Mouse (Mus musculus) CD8-positive naive resting alpha-beta T cell, adult 2 months (primary cell): ENCODE results near the gene Jam3.

ENCODE experiments used
- DNase-seq, 2 experiments: peaks; one replicate each; pipeline ENCODE4 v3.0.0; 2022; ENCODE audit warnings: low read depth in 2 of 2, low spot score in 2 of 2

Jam3 gene

DNA sequence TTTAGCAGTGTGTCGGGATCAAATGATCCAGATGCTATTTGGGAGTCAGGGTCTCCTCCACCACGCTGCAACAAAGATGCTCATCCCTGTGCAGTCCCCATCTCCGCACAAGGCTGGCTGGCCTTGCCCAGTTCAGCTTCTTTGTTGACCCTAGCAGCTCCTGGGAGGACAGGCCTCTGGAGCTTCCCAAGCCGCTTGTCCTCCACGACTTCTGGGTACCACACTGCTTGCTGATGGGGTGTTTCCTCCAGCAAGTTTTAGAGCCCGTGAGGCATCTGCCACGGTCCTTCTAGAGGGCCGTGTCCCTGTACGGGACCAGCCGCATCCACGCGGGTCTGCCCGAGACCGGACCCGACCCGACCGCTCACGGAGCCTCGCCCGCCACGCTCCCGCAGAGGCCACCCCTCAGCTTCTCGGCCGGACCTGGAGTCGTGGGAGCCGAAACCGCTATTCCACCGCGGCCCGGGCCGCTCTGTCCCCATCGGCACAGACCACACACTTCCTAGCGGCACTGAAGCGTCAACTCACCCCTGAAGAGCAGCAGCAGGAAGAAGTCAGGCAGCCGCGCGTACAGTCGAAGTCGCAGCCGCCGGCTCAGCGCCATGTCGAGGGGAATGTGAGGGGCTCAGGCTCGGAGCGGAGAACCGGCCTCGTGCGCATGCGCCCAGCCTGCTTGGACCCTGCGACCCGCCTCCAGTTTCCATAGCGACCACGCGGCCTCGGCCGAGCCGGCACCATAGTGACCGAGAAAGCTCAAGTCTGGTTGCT lies at the start of gene Jam3:
Gene Jam3, minus strand, starts transcription at position 659 of the 768 bp plus-strand sequence.
- DNase-seq: no peak

DNA sequence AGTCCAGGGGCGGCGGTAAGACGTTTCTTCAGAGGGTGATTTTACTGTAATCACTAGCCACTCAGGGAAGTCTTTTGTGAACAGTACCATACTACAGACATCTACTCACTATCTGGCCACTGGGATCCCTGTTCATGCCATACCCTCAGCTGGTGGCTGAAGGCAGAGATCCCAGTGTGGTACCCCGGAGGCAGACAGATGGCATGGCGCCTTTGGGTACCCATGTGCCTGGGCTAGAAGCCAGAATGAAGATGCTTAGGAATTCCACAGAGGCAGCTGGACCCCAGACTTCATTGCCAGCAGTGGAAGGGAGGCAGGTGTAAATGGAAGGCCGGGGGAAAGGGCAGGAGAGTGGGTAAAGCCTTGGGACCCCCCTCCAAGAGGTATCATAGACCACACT lies 49.0 kb upstream of the Jam3 start:
- no peak for DNase-seq

DNA sequence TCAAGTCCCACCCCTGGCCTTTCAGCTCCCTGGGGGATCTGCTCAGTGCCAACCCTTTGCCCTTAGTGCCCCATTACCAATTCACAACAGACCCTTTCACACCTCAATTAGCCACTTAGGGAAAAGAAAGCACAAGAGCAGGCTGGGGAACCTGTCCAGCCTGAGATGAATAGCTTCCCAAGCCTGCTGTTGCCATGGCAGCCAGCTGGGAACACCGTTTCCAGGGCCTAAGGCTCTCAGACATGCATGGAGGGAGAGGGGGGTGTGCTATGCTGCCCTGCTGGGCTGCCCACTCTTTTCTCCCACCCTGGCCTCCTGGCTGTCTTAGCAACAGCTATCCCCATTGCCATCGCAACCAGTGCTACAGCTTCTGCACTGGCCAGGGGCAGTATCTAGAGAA lies 47.9 kb upstream of the Jam3 start:
- DNase-seq: no peak

DNA sequence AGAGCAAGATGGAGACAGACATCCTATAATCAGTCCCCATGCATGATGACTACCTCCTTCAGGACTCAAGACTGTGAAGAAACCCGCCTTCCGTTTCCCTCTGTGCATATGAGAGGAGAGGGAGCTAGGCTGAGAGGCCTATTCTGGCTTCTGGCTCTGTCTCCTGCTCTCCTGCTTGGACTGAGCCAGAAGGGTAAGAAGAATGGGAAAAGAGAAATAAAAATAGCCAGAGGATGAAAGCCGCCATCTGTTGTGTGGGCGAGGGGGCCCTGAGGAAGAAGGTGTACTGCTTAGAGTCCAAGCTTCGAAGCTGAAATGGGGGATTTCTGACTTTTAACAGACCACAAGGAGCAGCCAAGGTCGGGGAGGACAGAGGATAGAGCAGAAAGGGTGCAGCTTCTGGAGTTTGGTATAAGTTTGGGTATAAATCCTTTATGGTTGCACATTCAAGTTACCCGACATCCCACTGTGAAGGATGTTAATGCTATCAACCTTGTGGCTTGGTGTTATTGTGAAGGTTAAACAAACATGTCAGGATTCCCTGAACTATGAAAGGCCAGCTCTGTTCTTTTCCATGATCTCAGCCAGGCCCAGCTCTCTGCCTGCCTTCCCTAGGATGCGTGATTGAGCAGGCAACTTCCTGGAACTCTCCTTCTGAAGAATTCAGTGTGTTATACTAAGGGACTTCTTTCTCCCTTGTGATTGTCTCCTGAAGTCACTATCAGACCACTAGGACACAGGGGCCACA lies 46.4 kb upstream of the Jam3 start:
- DNase-seq: no peak

DNA sequence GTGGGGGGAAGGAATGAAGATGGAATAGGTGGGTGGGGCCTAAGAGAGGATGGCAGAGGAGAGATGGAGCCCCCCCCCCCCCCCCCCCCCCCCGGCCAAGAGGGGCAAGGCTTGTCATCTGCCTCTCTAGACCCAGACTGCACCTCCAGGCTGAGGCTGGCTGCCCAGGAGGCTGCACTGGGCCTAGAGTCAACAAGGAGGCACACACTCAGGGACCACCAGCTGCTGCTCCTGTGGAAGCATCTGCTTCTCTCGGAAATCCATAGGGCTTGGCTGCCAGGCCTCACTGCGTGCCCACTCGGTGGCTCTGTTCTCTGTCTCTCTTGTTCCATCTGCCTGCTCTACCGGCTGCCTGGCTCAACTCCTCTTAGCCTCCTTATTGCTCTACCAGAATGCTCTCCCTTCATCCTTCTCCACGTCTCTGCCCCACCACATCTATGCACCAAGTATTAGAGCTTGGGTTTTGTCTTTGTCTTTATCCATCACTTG lies 38.4 kb upstream of the Jam3 start:
- no peak for DNase-seq

- no peak for DNase-seq
Measured at GRCm38 (mm10) chr9:27192761-27193591, 37.8 kb upstream of the Jam3 start.

DNA sequence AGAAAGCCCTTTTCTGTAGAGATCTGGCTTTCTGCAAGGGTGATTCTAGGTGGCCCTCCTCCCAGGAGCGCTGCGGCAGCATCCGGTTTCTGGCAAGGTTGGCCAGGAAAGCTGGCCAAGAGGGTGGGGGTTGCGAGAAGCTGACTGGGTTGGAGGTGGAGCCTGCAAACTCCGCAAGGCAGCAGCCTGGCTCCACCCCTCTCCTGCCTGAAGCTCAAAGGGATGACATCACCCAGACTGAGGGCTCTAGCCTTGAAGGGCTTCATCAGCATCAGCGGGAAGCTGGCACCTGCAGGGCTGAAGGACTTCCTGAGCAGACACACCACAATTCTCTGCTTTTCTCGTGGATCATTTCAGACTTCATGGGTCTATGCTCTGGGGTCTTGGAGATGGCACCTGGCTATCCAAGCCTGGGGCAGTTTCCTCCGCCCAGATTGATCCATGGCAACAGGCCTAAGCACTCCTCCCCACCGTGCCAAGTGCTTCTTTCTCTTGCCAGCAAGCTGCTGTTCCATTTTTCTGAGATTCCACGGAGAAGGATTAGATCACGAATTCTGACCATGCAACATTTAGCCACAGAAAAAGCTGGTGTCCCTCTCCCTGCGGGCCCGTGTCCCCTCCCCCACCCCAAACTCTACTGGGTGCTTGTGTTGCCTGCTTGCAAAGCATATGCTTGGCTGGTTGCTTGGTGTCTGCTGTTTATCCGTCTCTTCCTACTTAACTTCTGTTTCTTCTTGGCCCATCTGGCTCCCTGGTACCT lies 37.0 kb upstream of the Jam3 start:
- DNase-seq: no peak

DNA sequence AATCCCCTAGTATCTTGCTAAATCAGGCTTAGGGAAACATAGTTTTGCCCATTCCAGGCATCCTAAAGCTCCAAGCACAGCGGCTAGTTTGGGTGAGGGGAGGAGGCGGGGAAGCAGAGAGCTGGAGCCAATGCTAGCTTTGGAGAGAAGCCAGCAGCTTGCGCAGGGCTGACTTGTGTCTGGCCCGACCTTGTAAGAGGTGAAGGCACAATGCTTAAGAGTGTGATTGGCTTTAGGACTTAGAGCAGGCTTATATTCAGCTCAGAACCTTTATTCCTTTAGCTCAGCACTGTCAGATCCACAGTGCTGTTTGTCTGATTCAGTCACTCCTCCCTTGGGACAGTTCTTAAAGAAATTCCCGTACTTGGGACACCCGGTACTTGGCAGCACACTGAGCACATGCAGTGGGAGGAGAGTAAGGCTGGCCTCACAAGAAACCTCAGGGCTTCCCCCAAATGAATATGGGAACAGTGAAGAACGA lies 36.3 kb upstream of the Jam3 start:
- DNase-seq: no peak

DNA sequence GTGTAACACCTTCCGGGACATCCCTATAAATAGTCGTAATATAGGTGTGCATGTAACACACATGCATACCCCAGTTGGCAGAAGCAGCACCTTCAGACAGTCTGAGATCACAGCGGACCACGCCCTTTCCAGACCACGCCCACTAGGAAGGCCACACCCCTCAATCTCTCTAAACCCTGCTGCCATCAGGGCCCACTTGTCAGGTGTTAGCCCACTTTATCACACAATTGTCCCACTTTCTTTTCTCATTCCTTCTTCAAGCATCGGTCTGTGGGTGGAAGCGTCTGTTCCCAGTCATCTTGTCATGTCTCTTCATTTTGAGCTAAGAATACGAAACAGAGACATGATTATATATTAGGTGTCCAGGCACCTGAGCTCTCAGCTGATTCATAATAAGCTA lies 35.2 kb upstream of the Jam3 start:
- no peak for DNase-seq

DNA sequence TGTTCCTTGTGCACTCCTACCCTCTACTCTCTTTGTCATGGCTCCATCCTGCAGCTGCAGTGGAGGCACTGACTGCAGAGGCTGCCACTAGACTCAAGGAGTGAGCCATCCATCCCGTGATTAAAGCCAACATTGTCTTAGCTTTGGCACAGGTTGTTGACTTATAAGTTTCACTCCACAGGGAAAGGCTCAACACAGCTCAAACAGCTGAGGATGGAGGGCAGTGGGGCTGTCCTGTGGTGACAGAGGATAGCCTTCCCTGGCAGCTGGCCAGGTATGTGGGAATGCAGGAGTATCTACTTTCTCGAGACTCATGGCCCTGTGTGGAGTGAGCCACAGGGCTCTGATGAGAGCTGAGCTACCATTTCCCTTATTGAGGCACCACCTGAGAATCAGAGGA lies 34.1 kb upstream of the Jam3 start:
- DNase-seq: no peak

GRCm38 (mm10) chr9:27188677-27189241 lies 33.5 kb upstream of the Jam3 start:
- DNase-seq: no peak

GRCm38 (mm10) chr9:27185820-27186219 lies 30.6 kb upstream of the Jam3 start:
- no peak for DNase-seq

GRCm38 (mm10) chr9:27182087-27182486 lies 26.9 kb upstream of the Jam3 start:
- no peak for DNase-seq

GRCm38 (mm10) chr9:27180492-27180891 lies 25.3 kb upstream of the Jam3 start:
- no peak for DNase-seq

- no peak for DNase-seq
Measured at GRCm38 (mm10) chr9:27178935-27179334, 23.7 kb upstream of the Jam3 start.

- no peak for DNase-seq
Measured at GRCm38 (mm10) chr9:27176154-27176553, 20.9 kb upstream of the Jam3 start.

DNA sequence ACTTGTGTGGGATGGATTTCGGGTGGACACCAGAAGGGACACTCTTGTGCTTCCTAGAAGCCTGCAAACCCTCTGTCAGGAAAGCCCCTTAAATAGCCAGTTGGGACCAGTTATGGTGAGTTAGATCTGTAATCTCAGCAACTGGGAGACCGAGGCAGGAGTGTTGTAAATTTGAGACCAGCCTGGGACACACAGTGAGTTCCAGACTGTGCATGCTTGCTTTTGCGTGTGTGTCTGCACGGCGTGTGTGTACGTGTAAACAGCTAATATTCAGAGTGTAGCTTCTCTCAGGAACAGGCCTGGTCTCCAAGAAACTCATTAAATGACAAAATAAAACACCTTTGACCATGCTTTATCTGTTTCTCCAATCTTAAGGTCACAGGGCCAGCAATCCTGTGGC lies 20.5 kb upstream of the Jam3 start:
- no peak for DNase-seq

GRCm38 (mm10) chr9:27175241-27175640 lies 20.0 kb upstream of the Jam3 start:
- DNase-seq: no peak

- no peak for DNase-seq
Measured at GRCm38 (mm10) chr9:27174079-27174478, 18.9 kb upstream of the Jam3 start.

- DNase-seq: no peak
Measured at GRCm38 (mm10) chr9:27173646-27174045, 18.4 kb upstream of the Jam3 start.
